Mouse (Mus musculus): ENCODE measurements around the gene Mrpl46.

The Mrpl46 gene

GRCm38 (mm10) chr7:78767929-78768531 lies 15.3 kb downstream of the Mrpl46 start:
- no peak for DNase-seq

GRCm38 (mm10) chr7:78766019-78766683 lies 17.2 kb downstream of the Mrpl46 start:
- DNase-seq: peak; percentile 60

- peak; percentile 17 for DNase-seq
Observed at GRCm38 (mm10) chr7:78765215-78765631, 18.1 kb downstream of the Mrpl46 start.

GRCm38 (mm10) chr7:78763801-78764200 lies 19.5 kb downstream of the Mrpl46 start:
- DNase-seq: no peak

GRCm38 (mm10) chr7:78754458-78755000 lies 28.8 kb downstream of the Mrpl46 start:
- no peak for DNase-seq

GRCm38 (mm10) chr7:78753752-78754457 lies 29.4 kb downstream of the Mrpl46 start:
- DNase-seq: no peak

GRCm38 (mm10) chr7:78752961-78753360 lies 30.4 kb downstream of the Mrpl46 start:
- no peak for DNase-seq

- DNase-seq: no peak
Observed at GRCm38 (mm10) chr7:78743731-78744385, 39.5 kb downstream of the Mrpl46 start.

- DNase-seq: no peak
Observed at GRCm38 (mm10) chr7:78739351-78740000, 43.9 kb downstream of the Mrpl46 start.

- DNase-seq: no peak
Observed at GRCm38 (mm10) chr7:78737614-78738210, 45.6 kb downstream of the Mrpl46 start, which contains the start of gene Ntrk3. Gene Ntrk3, minus strand, starts transcription at chr7:78738012.

GRCm38 (mm10) chr7:78737196-78737595 lies 46.1 kb downstream of the Mrpl46 start:
- DNase-seq: no peak

GRCm38 (mm10) chr7:78731391-78731790 lies 51.9 kb downstream of the Mrpl46 start:
- DNase-seq: no peak

All from kidney, adult 11 months (tissue).